Mouse (Mus musculus) embryonic stem cell, embryonic (primary cell): ENCODE results near the gene Bri3bp.

Experiments
- CTCF ChIA-PET, 4 experiments: fragments of 300-600 bp in 2 of 4; fragments of 350-600 bp in 2 of 4; sonication (Branson Sonifier 250); formaldehyde crosslinking; loops; one replicate each; lab custom pipeline; 2022; ENCODE audit warnings: inconsistent platforms in 2 of 4; lab: Charles Lee
- POLR2A ChIA-PET, 4 experiments: fragments of 300-600 bp in 2 of 4; fragments of 350-600 bp in 2 of 4; sonication (Branson Sonifier 250); formaldehyde crosslinking; loops; one replicate each; lab custom pipeline; 2022; ENCODE audit warnings: antibody characterized with exemption in 4 of 4, inconsistent platforms in 1 of 4; lab: Charles Lee

Bri3bp gene

DNA sequence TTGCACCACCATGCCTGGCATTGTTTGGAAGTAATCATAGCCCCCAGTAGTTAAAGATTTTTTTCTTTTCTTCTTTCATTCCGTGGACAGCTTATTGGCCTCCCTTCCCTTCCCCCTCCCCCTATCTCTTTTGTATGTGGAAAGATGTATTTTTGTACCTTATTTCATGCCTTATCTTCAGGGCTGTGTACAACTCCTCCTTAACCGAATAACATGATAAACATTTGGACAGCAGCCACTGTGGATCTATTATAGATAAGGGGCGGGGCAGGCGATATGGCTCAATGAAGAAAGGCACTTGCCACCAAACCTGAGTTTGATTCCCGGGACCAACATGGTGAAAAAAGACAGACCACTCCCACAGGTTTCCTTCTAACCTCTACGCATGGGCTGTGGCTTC is 16.2 kb downstream of the Bri3bp start:
- ChIA-PET CTCF (interaction anchor here in 2 of 4 experiments (0.6 to 0.8 kb wide), 2 partner anchors 32 to 52 kb away, joined by 3 read pairs; no protein-coding TSS in a partner anchor), POLR2A (interaction anchor here in 3 of 4 experiments (0.6 to 3.5 kb wide), 6 partner anchors 10 to 17 kb away, joined by 4 to 25 read pairs (median 6); partner anchors contain the start of gene Bri3bp (in 2 of the 3))

DNA sequence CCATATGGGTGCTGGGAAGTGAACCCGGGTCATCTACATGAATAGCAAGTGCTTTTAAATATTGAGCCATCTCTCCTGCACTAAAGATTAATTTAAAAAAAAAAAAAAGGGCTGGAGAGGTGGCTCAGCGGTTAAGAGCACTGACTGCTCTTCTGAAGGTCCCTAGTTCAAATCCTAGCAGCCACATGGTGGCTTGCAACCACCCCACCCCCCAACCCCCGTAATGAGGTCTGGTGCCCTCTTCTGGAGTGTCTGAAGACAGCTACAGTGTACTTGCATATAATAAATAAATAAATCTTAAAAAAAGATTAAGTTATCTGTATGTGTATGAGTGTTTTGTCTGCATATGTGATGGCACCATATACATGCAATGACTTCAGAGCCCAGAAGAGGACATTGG is 19.2 kb downstream of the Bri3bp start:
- CTCF ChIA-PET: interaction anchor here (0.6 to 1.6 kb wide), 7 partner anchors 16 to 80 kb away, joined by 3 to 5 read pairs (median 3); no protein-coding TSS in a partner anchor
- POLR2A ChIA-PET: interaction anchor here in 3 of 4 experiments (0.7 to 3.0 kb wide), 8 partner anchors 8 to 285 kb away, joined by 3 to 9 read pairs (median 5); partner anchors contain the start of gene Aacs (in 1 of the 3)

DNA sequence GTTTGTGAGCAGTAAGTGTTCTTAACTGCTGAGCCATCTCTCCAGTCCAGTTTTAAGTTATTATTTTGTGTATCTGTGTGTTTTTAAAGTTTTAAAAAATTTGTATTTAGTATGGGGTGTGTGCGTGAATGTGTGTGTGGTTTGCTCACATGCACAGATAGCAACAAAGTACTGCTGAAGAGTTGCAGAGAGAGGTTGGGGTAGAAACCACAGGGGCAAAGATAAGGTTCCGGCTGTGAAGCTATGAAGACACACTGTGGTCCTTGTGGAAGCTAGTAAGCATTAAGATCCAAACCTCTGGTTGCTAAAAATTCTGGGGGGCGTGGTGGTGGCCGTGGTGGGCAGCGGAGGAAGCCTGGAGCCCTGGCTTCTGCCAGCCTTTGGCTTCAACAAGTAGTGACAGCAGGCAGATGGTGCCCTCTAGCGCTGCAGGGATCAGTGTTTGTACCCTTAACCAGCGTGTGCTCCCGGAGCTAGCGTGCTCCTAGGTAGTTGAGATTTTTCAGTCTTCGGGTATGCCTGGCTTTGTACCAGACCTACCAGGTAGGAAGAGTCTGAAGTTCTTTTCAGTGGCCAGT is 20.6 kb downstream of the Bri3bp start:
- POLR2A ChIA-PET: interaction anchor here in 3 of 4 experiments (1.0 to 3.0 kb wide), 9 partner anchors 9 to 73 kb away, joined by 3 to 11 read pairs (median 4); partner anchors contain the start of genes Aacs (in 1 of the 3), Bri3bp (in 1 of the 3) and Gm10382 (in 1 of the 3)
- CTCF ChIA-PET: interaction anchor here in 3 of 4 experiments (0.6 to 1.9 kb wide), 8 partner anchors 16 to 182 kb away, joined by 3 to 6 read pairs (median 4); no protein-coding TSS in a partner anchor

GRCm38 (mm10) chr5:125465192-125465591 is 23.8 kb downstream of the Bri3bp start:
- ChIA-PET CTCF (no interaction called here), POLR2A (interaction anchor here in 3 of 4 experiments (0.7 to 2.6 kb wide), 11 partner anchors 9 to 82 kb away, joined by 3 to 9 read pairs (median 5); partner anchors contain the start of gene Aacs (in 2 of the 3))

- ChIA-PET CTCF (interaction anchor here in 1 of 4 experiments (0.7 kb wide), 1 partner anchor 17 kb away, joined by 7 read pairs; no protein-coding TSS in a partner anchor), POLR2A (interaction anchor here in 3 of 4 experiments (0.7 to 2.6 kb wide), 11 partner anchors 9 to 160 kb away, joined by 3 to 9 read pairs (median 5); partner anchors contain the start of gene Aacs (in 2 of the 3))
Observed at GRCm38 (mm10) chr5:125465701-125466106, 24.3 kb downstream of the Bri3bp start.

DNA sequence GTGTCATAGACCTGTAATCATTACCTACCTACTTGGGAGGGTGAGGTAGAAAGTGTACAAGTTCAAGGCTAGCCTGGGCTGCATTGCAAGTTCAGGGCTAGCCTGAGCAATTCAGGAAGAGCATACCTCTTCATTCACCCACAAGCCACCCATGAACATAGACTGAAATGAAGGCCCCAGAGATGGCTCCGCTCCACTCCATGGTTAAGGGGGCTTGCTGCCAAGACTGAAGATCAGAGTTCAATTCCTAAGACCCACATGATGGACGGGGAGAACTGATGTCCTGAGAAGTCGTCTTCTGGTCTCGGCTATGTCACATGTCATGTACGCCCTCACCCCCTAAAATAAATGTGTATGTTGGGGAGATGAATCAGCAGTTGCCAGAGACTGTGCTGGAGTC is 25.1 kb downstream of the Bri3bp start:
- POLR2A ChIA-PET: interaction anchor here in 3 of 4 experiments (1.3 to 2.6 kb wide), 5 partner anchors 8 to 73 kb away, joined by 3 to 9 read pairs (median 7); partner anchors contain the start of gene Aacs (in 2 of the 3)
- CTCF ChIA-PET: no interaction called here

DNA sequence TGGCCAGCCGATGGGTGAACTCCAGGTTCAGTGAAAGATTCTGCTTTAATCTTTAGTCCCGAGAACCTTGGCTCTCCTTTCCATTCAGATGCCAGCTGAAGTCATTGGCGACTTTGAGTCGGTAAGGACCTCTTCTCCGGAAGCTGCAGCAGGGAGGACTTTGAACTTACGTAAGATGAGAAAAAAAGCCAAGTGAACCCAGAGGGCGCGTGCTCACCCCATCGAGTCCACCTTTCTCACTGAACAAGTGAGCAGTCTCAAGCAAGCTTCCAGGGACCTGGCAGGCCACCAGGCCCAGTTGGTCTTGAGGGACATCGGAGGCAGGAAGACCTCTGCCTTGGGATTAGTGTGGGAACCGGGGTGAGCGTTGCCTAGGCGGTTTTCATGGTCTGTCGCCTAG is 25.9 kb downstream of the Bri3bp start:
- ChIA-PET POLR2A (interaction anchor here in 3 of 4 experiments (0.7 to 2.1 kb wide), 9 partner anchors 9 to 263 kb away, joined by 3 to 6 read pairs (median 3); no protein-coding TSS in a partner anchor), CTCF (interaction anchor here in 2 of 4 experiments (0.6 to 1.2 kb wide), 3 partner anchors 23 to 99 kb away, joined by 3 read pairs; no protein-coding TSS in a partner anchor)

DNA sequence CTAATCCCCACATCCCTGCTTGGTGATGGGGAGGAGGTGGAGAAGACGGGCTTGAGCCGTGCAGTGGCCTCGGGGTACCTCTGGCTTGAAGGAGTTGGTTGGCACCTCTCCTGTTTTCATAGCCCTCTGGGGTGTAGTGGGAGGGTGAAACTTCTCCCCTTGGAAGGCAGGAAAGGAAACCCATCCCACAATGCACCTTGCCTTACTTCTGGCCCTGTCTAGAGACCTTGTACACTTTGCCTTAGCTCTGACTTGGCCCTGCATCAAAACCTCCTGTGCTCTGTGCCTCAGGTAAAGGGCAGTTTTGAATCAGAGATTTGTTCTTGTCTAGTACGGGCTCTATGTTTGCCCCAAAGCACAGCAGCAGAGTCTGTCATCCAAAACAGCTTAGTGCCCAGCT is 29.3 kb downstream of the Bri3bp start:
- POLR2A ChIA-PET: interaction anchor here in 3 of 4 experiments (0.6 to 1.3 kb wide), 6 partner anchors 10 to 87 kb away, joined by 3 to 5 read pairs (median 3); no protein-coding TSS in a partner anchor
- CTCF ChIA-PET: interaction anchor here in 2 of 4 experiments (0.5 to 0.6 kb wide), 2 partner anchors 16 to 28 kb away, joined by 3 read pairs; no protein-coding TSS in a partner anchor

- CTCF ChIA-PET: interaction anchor here in 1 of 4 experiments (0.6 kb wide), 1 partner anchor 125 kb away, joined by 5 read pairs; no protein-coding TSS in a partner anchor
Observed at GRCm38 (mm10) chr5:125472796-125473475, 31.6 kb downstream of the Bri3bp start.

GRCm38 (mm10) chr5:125475030-125475429 is 33.7 kb downstream of the Bri3bp start:
- ChIA-PET CTCF (interaction anchor here in 1 of 4 experiments (0.8 kb wide), 1 partner anchor 16 kb away, joined by 3 read pairs; no protein-coding TSS in a partner anchor), POLR2A (interaction anchor here in 3 of 4 experiments (0.7 to 1.9 kb wide), 5 partner anchors 10 to 81 kb away, joined by 3 to 7 read pairs (median 3); partner anchors contain the start of gene Dhx37 (in 1 of the 3))

More at GRCm38 (mm10) chr5:125472796-125473475, 31.6 kb downstream of the Bri3bp start:
- POLR2A ChIA-PET: interaction anchor here in 1 of 4 experiments (0.7 kb wide), 1 partner anchor 117 kb away, joined by 3 read pairs; no protein-coding TSS in a partner anchor

DNA sequence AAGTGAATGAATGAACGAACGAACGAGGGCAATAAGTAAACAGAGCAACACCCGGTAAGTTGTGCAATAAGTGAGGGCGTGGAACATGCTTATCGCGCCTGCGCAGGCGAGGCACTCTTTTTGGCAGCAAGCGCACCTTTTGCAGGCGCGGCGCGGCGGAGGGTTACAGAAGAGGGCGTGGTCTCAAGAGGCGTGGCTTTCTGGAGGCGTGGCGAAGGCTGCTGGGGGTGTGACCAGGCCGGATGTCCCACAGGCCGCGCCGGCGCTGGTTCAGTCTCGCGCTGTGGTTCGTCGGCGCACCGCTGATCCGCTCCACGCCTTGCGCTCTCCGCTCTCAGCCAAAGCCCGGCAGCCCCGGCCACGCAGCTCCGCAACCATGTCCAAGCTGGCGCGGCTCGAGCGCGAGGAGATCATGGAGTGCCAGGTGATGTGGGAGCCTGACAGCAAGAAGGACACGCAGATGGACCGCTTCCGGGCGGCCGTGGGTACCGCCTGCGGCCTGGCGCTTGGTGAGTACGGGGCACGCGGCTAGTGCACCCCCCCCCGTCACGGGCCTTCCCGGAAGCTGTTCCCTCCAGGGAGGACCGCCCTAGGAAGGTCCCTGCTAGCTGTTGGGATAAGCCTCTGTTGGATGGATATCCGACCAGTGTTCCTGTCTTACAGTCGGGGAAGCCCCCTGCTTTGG is 34.4 kb downstream of the Bri3bp start, which contains the start of gene Aacs:
Gene Aacs (plus strand): TSS at position 214 of the 685 bp plus-strand sequence.
- ChIA-PET CTCF (interaction anchor here in 1 of 4 experiments (0.5 to 1.2 kb wide), 2 partner anchors 34 to 57 kb away, joined by 3 to 4 read pairs; no protein-coding TSS in a partner anchor), POLR2A (interaction anchor here in 3 of 4 experiments (0.6 to 2.1 kb wide), 17 partner anchors 9 to 137 kb away, joined by 3 to 9 read pairs (median 4); partner anchors contain the start of gene Dhx37 (in 1 of the 3))

DNA sequence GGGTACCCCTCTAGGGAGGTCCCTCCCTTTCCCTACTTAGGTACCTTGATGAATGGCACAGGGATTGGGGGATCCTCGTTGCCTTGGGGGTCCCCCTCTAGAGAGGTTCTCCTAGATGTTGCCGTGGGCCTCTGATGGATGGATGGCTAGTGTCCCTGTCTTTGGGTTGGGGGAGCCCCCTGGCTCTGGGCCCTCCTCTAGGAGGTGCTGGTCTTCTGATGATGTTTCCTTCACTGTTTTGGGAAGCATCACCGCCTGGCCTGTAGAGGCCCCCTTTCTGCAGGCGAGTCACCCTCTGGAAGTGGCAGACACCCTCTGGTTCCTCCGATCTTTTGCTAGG is 34.9 kb downstream of the Bri3bp start:
- ChIA-PET CTCF (interaction anchor here in 1 of 4 experiments (1.2 kb wide), 1 partner anchor 33 kb away, joined by 4 read pairs; no protein-coding TSS in a partner anchor), POLR2A (interaction anchor here in 3 of 4 experiments (0.6 to 2.1 kb wide), 17 partner anchors 9 to 138 kb away, joined by 3 to 9 read pairs (median 4); partner anchors contain the start of gene Dhx37 (in 1 of the 3))

GRCm38 (mm10) chr5:125476799-125477198 is 35.4 kb downstream of the Bri3bp start:
- POLR2A ChIA-PET: interaction anchor here in 3 of 4 experiments (0.8 to 2.1 kb wide), 10 partner anchors 8 to 83 kb away, joined by 3 to 9 read pairs (median 4); no protein-coding TSS in a partner anchor

GRCm38 (mm10) chr5:125477533-125477932 is 36.2 kb downstream of the Bri3bp start:
- CTCF ChIA-PET: interaction anchor here in 2 of 4 experiments (0.7 to 1.4 kb wide), 2 partner anchors 30 to 31 kb away, joined by 3 to 4 read pairs; no protein-coding TSS in a partner anchor
- POLR2A ChIA-PET: interaction anchor here in 2 of 4 experiments (0.7 to 2.0 kb wide), 7 partner anchors 8 to 85 kb away, joined by 3 to 7 read pairs (median 3); partner anchors contain the start of gene Dhx37 (in 1 of the 2)

More at GRCm38 (mm10) chr5:125476799-125477198, 35.4 kb downstream of the Bri3bp start:
- CTCF ChIA-PET: interaction anchor here in 1 of 4 experiments (1.4 kb wide), 1 partner anchor 31 kb away, joined by 4 read pairs; no protein-coding TSS in a partner anchor

GRCm38 (mm10) chr5:125478037-125478436 is 36.7 kb downstream of the Bri3bp start:
- ChIA-PET CTCF (interaction anchor here in 2 of 4 experiments (0.7 to 1.4 kb wide), 2 partner anchors 30 to 31 kb away, joined by 3 to 4 read pairs; no protein-coding TSS in a partner anchor), POLR2A (interaction anchor here in 1 of 4 experiments (1.0 to 1.4 kb wide), 4 partner anchors 8 to 86 kb away, joined by 3 to 4 read pairs (median 3); partner anchors contain the start of gene Dhx37)

- CTCF ChIA-PET: no interaction called here
Observed at GRCm38 (mm10) chr5:125479376-125479775, 38.0 kb downstream of the Bri3bp start.

More at GRCm38 (mm10) chr5:125479376-125479775, 38.0 kb downstream of the Bri3bp start:
- POLR2A ChIA-PET: no interaction called here
